Mouse (Mus musculus) stomach, postnatal 0 days (tissue): ENCODE results near the gene Stard8.

ENCODE experiments used
- CTCF ChIP-seq: IDR thresholded peaks from 2 replicates; pipeline ENCODE4 v1.5.1; 2016; ENCODE audit warnings: antibody characterized with exemption, low read depth, mild to moderate bottlenecking, moderate library complexity
- EP300 ChIP-seq: optimal IDR thresholded peaks from 2 replicates; pipeline ENCODE3; 2016; ENCODE audit warnings: antibody characterized with exemption

DNA sequence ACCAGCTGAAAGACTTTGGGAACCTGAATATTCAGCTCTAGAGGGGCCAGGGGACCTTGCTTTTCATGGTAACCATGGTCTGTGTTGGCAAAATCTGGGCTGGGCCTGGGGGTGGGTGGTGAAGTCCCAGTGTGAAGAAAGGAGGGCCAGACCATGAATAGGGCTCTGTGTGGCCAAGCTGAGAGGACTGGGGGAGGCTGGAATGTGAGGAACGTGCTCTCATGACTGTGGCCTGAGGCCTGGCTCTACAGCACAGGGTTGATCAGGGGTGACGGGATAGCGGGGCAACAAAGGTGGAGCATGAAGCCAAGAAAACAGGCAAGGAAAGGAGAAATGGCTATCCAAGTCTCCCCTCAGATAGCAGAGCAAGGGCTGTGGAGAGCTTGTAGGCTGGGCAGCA, 9.4 kb downstream of the Stard8 start:
- no peak for TF ChIP-seq CTCF
- no peak for TF ChIP-seq EP300
